Mouse (Mus musculus): ENCODE measurements around the gene Rtp3.

Rtp3 gene

DNA sequence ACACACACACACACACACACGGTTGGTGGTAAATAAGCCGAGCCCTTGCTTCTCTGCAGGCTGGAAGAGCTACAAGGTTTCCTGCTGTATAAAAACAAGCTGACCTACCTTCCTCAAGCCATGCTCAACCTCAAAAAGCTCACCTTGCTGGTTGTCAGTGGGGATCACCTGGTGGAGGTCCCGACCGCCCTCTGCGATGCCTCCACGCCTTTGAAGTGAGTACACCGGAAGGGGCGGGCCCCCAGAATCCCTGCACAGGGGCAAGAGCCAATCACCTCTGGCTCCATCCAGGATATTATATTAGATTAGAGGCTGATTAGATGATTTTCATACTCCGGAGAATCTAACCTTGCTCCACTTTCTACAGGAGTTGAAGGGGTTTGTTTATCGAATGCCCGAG is 11.0 kb downstream of the Rtp3 start:
- no peak for DNase-seq (ENCODE audit: low read depth, low spot score)

DNA sequence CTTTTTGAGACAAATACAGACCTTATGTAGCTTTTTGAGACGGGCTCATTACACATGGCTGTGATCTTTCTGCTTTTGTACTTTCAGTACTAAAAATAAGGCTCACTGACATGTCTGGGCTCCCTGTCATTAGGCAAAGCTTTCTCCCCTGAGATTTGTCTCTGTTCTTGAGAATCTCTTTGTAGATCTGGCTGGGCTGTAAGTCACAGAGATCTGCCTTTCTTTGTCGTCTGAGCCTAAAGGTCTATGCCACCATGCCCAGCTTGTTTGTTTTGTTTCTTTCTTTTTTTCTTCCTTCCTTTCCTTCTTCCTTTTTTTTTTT is 24.5 kb downstream of the Rtp3 start:
- DNase-seq (ENCODE audit: low read depth, low spot score): no peak

DNA sequence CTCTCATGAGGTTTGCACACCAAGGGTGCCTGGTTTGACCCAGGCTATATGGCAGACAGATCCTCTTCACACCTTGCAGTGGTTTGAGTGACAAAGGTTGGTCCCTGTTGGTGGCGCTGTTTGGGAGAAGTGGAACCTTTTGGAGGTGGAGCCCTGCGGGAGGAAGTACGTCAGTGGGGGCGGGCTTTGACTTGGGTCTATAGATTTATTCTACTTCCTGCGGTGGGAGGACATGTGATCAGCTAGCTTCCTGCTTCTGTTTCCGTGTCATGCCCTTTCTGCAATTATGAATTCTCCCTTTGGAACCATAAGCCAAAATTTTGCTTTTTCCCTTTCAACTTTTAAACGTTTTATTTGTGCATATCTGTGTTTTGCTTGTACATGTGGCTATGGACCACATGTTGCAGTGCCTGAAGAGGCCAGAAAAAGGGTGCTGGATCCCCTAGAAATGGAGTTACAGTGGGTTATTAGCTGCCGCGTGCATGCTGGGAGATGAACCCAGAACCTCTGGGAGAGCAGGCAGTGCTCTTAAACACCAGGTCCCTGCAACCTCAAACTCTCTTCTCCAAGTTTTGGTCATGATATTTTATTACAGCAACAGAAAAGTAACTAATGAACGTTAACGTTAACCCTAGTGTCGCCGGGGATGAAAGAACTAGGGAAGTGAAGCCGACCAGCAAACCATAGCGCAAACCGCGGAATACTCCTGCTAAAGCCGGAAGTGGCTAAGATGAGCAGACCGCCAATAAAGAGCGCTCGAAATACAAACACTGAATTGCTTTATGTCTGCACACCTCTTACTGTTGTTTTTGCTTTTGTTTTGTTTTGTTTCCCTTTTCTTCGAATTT is 25.1 kb downstream of the Rtp3 start:
- no peak for DNase-seq (ENCODE audit: low read depth, low spot score)

DNA sequence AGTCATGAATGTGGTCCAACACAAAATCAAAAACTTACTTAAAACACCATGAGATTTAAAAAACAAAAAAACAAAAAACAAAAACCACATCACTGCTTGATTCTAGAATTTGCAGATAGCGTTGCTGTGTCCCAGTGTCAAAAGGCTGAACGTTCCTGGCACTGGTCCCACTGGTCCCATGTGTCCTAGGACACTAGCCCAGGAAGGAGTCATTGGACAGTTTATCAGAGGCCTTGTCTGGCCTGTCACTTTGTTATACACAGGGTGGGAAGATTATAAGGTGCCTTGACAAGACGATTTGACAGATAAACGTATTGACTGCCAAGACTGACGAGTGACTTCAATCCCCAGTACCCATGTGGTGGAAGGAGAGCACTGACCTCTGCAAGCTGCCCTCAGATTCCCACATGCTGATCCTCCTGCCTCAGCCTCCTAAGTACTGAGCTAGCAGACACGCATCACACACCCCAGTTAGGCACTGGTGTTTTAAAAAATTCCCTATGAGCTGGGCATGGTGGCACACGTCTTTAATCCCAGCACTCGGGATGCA is 26.7 kb downstream of the Rtp3 start:
- DNase-seq (ENCODE audit: low read depth, low spot score): no peak

DNA sequence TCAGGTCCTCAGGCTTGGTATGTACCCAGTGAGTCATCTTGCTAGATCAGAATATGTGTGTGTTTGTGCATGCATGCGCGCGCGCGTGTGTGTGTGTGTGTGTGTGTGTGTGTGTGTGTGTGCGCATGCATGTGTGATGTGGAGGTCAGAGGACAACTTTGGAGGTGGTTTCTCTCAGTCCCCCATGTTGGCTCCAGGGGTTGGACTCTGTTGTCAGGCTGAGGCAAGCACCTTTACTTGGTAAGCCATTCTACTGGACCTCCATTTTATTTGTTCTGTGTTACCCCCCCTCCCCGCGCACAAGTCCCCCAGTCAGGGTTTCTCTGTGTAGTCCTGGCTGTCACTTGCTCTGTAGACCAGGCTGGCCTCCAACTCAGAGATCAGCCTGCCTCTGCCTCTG is 29.0 kb downstream of the Rtp3 start:
- DNase-seq (ENCODE audit: low read depth, low spot score): no peak

DNA sequence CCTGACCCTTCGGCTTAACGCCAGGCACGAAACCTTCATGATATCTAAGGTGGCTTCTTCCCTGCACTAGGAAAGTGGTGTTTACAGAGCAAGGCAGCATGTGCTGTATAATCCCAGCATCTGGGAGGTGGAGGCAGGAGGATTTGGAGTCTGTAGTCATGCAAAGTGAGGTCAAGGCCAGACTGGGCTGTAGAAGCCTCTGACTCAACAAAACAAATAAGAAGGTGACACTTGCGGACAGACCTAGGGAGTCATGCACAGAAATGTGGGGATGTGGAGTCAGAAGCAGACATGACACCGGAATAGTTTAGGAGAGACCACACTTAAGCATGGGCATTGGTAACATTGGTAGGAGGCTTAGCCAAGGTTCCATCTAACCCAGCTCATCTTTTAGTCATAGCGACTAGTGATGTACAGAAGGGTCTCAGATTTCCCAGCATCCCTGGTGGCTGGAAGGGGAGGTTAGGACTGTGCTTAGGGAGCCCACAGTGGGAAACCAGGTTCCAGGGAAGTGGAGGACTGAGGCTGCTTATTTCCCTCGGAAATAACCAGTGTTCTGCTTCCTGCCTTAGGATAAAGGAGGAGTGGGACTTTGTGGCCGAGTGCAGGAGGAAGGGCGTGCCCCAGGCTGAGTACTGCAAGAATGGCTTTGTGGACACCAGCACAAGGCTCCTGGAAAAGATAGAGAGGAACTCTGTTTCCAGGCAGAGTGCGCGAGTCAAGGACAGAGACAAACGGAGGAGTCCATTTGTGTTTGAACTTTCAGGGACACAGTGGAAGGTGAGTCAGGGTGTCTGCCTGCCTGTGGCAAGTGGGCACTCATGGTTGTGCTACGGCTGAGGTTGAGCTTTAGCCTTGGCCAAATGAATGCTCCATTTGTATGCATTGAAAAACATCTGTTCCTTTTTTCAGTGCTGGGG is 29.9 kb downstream of the Rtp3 start:
- no peak for DNase-seq (ENCODE audit: low read depth, low spot score)

DNA sequence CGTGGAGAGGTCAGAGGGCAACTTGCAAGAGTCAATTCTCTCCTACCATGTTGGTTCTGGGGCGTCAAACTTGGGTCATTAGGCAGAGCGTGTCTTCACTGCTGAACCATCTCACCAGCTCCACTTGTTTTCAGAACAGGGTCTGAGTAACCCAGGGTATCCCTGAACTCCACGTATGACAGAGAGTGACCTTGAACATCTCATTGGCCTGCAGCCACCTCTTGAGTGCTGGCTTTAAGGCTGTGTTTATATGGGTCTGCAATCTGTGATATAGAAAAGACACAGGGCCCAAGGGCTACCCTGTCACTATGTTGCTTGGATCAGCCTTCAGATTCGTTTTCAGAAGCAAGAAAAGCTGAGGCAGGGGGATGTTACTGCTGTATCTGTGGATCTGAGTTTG is 30.7 kb downstream of the Rtp3 start:
- no peak for DNase-seq (ENCODE audit: low read depth, low spot score)

DNA sequence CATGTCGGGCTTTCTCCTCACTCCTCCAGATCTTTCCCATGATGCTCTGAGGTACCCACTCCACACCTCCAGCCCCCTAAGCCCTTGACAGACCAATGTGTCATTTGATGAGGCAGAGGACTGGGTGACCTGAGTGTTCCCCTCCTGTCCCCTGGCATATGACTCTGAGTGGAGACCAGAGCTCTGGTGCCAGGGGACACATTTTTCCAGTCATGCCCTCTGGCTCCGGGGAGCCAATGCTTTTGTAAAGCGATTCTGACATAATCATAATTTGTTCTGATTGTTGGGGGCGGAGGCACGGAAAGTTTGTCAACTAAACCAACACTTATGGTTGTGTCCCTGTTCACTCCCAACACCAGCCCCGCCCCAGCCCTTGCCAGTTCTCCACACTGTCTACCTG is 34.4 kb downstream of the Rtp3 start:
- no peak for DNase-seq (ENCODE audit: low read depth, low spot score)

DNA sequence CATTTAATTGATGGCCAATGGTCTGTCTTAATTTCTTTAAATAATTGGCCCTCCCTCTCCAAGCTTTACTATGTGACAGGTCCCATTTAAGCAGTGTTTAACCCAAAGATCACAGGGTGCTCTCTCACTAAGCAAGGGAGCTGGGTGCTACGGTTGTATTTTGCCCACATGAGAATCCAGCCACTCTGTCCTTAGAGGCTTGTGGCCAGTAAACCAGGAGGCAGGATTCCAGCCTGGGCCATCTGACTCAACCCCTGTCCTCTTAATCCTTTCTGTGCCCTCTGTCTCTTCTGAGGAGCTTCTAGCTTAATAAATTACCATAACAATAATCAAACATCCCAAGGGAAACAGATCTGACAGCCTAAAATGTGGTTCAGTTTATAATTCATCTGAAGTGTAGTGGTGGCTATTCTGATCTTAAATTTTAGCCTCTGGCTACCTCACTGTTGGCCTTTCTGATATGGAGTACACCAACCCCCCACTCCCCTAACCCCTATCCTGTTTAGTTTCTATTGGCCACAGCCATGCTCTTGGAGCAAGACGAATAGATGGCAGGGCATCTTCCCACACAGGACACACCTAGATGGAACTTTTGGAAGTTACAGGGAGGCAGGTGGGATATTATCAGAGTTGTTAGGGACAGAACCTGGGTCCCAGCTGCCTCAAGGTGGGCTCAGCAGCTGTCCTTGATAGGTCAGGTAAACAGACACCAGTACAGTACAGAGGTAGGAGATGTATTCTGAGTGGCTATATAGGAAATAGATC is 35.5 kb downstream of the Rtp3 start:
- no peak for DNase-seq (ENCODE audit: low read depth, low spot score)

DNA sequence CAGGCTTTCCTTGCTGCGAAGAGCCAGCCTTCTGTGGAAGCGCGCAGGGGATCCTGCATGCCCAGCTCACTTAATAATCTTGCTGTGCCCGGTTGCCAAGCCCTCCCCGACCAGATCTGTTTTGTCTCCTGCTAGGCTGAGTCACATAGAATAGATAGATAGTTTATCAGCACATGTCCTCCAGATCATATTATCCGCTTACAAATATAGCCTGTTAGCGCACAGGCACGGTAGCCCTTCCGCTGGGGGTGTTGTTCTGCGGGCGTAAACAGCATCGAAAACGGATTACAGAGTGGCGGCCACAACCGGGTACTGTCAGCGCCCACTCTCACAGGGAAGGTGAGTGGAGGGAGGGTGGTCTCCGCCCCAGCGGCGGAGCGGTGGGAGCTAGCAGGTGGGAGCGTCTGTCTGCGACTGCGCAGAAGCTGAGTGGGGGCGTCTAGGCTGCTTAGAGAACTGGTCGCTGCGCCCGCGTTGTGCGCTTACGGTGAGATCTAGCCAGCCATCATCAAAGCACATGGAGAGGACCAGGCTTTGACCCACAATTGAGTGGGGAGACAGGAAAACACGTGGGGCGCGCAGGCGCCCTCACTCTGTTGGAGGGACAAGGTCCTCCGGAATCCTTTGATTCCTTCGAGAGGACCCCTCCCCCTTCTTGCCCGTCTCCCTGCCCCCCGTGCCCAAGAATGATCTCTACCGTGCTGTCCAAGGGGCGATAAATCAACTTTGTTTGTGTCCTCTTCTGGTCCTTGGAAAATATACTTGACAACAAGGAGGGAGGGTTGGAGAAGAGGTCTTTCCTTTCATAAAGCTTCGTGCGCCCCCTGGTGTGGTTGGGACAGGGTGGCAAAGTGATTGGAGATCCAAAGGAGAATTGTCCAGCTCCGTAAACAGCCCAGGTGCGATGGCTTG is 36.6 kb downstream of the Rtp3 start:
- DNase-seq (ENCODE audit: low read depth, low spot score): peak; percentile 54

DNA sequence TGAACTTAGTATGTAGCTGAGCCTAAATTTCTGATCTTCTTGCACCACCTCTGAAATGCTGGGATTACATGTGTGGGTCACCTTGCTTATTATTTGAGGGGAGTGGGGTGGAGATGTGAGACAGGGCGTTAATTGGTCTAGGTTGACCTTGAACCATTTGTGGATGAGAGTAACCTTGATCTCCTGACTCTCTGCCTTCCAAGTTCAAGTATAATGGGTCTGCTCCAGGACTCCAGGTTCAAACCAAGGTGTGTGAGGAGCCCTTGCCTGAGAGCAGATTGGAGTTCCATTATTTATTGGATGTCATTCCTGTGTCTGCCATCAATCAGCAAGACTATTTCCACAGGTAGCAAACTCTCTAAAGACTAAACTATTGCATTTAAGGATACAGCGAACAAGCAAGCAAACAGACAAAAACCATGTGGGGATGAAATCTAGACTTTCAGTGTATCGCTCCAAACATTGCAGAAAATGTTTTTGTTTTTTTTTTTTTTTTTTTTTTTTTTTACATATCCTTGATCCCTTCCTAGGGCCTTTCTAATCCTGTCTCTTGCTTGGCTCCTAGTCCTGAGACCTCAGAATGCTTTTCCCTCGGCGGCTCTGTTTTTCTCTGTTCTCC is 37.3 kb downstream of the Rtp3 start:
- no peak for DNase-seq (ENCODE audit: low read depth, low spot score)

DNA sequence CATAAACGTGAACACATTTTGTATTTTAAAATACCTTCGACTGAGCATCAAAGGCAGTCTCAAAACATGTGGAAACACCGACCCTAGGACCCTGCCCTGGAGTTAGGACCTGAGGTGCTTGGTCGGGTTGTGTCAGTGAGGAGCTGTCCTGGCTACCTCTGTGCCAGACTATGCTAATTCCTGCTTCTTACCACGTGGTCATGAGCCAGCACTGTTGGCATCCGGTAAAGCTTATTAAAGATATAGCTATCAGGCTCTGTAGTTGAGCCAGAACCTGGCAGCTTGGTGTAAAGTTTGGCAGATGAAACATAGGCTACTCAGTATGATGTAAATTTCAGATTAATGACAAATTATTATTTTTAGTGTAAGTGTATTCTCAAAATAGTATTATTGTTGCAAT is 38.0 kb downstream of the Rtp3 start:
- DNase-seq (ENCODE audit: low read depth, low spot score): no peak

DNA sequence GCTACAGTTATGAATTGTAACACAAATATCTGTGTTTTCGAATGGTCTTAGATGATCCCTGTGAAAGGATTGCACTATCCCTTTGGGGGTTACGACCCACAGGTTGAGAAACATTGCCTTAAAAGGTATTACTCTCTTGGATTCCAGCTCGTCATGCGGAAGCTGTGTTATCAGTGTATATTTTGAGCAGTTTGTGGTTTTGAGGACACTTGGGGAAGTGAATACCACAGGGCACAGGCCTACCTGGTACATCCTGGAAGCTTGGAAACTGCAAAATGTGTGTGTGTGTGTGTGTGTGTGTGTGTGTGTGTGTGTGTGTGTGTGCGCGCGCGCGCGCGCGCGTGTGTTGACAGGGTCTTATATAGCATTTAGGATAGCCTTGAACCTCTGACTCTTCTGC is 38.5 kb downstream of the Rtp3 start:
- DNase-seq (ENCODE audit: low read depth, low spot score): no peak

DNA sequence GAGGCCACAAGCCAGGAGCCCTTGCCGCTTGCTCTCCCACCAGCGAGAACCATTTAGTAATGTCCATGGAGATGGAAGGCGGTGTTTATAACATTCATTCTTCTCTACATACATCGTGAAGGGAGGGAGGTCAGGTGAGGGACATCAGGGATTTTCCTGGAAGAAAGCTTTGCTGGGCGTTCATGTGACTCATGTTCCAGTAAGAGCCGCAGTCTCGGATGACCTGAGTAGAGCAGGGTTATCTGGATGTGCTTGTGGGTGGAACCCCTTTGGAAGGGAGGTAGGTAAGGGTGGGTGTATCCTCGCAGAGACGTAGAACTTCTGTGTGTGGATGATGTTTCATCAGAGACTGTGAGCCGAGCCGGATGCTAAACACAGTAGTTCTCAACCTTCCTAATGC is 39.0 kb downstream of the Rtp3 start, which contains the start of gene Lrrc2:
Lrrc2 (plus strand) TSS at position 149 of the 400 bp plus-strand sequence.
- no peak for DNase-seq (ENCODE audit: low read depth, low spot score)

DNA sequence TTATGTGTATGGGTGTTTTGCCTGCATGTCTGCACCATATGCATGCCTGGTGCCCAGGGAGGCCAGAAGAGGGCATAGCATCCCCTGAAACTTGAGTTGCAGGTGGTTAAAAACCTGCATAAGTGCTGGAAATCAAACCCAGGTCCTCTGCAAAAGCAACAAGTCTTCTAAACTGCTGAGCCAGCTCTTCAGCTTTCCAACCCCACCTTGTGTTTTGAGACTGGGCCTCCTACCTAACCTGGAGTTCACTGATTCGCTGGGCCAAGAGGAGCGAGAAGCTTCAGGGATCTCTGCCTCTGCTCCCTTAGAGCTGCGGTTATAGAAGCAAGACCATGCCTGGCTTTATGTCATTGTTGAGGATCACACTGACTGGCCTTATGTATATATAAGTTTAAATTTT is 40.3 kb downstream of the Rtp3 start:
- DNase-seq (ENCODE audit: low read depth, low spot score): no peak

DNA sequence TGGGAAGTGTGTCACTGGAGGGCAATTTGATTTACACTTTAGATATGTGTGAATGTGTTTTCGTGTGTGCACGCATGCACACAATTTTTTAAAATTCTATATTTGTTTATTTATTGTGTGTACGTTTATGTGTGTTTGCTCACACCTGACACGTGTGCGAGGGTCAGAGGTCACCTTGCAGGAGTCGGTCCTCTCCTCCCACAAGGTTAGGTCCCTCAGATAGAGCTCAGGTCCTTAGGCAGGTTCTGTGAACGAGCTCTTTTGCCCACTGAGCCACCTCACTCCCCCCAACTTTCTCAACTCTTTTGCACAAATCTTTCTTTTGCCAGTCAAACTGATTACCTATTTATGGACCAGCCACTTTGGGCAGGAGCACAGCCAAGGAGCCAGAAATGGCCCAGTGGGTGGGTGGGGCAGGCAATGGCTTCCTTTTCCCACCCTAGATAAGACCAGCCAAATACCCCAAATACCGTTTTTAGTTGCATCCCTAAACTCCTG is 41.5 kb downstream of the Rtp3 start:
- no peak for DNase-seq (ENCODE audit: low read depth, low spot score)

DNA sequence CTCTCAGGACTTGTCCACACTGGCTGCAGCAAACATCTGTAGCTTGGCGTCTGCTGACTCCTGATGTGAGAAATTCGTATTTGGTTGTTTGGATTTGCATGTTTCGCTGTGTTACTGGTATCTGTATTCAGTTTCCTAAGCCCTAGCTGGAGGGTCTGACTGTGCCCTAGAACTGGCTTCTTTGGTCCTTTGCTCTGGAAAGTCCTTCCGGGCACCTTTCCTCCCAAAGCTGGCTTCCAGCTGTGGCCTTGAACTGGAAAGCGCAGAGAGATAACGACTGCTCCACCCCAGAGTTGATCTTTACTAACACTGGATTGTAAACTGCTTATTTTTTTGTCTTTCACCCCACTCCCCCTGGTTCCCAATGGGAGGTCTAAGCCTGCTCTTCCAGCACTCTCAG is 42.5 kb downstream of the Rtp3 start:
- DNase-seq (ENCODE audit: low read depth, low spot score): no peak

DNA sequence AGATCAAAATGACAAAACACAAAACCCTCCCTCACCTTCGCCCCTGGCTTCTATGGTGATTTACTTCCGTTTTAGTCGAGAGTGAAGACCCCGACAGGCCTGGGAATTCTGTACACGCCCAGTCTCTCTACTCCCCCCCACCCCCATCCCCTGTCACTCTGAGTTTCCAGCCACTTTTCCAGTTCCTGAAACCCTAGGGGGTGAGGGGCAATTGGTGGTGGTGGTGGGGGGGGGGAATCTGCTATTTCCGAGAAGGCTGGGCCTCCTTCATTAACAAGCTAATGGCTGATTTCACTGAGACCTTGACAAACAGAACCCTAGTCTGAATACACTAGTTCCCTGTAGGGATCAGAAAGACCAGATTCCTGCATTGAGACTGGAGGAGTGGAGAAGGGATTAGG is 43.1 kb downstream of the Rtp3 start:
- no peak for DNase-seq (ENCODE audit: low read depth, low spot score)

DNA sequence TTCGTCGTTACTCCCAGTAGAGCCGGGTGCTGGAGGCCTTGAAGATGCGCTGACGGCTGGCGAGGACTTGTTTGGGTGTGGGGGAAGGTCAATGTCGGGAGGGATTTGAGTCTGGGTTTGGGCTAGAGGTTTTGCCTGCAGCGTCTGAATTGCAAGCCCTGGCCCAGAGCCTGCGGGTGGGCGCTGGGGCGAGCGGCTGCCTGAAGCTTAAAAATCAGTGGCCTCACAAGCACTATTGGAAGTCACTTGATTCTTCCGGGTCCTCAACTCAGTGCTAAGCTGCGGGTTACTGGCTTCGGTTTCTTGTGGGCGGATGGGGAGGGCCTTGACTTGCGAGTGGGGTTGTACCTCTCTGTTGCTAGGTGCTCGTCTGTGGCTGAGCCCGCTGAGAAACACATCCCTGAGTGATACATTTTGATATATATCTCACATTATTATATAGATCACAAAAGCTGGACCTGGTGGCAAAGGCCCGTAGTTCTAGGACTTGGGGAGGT is 43.8 kb downstream of the Rtp3 start:
- no peak for DNase-seq (ENCODE audit: low read depth, low spot score)

DNA sequence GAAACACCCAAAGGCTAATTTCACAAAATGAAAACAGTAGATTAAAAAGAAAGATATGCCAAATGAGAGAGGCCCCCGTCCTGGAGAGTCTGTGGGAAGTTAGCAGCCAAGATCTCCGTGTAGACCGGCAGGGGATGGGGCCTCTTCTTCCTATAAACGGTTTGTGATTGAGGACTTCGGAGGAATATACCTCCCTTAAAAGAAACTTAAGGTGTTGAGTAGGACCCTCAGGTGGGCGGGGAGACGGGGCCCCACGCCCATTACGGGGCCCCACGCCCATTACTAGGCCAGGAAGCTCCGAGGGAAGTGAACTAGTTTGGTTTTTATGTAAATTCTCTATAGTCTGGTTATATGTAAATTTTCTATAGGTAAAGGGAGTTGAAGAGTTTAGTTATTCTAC is 44.5 kb downstream of the Rtp3 start, which contains the start of gene Tdgf1:
Tdgf1 (minus strand) TSS at position 233 of the 400 bp plus-strand sequence.
- no peak for DNase-seq (ENCODE audit: low read depth, low spot score)

Data from telencephalon, adult 2 months (tissue).